Mouse (Mus musculus): ENCODE measurements around the gene Hexa. TPM values are rescaled to one million over a fixed set of nuclear protein-coding genes. Genes with fewer than 3 reads are reported as not detected.

Gene Hexa
- total and polyA plus RNA-seq, 3 experiments: 44.3 to 54.0 TPM; not detected in 1

DNA sequence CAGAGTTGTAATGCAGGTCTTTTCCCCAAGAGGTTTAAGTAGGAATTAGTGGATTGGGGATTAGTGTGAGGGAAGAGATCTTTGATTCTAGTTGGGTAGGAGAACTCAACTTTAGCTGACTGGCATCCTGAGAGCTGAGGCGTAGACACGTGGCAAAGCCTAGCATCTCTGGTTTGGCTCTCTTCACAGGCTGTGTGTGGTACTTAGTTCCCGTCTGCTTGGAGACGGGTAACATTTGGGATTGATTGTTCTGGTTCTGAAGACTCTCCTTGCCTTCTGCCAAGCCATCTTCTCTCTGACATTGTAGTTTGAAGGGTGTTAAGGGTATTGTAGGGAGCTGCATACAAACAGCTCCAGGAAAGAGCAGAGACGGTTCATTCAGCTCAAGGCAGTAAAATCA, 13.3 kb downstream of the Hexa start:
- no peaks in the 10 kb centered on the region for H3K27me3 ChIP-seq (ENCODE audit: control insufficient read depth in 1 of 2, insufficient read depth in 2 of 2, low read length in 2 of 2)
- no peak for TF ChIP-seq NELFE (IDR thresholded peaks at IDR 0.05; ENCODE audit: low read depth, low read length)
- no peak for TF ChIP-seq SMC3 (IDR thresholded peaks at IDR 0.05; ENCODE audit: low read depth, low read length)
- TF ChIP-seq ZC3H11A (IDR thresholded peaks at IDR 0.05; ENCODE audit: low read depth, low read length): no peak
- TF ChIP-seq ETS1 (IDR thresholded peaks at IDR 0.05; ENCODE audit: low read depth, low read length): no peak
- TF ChIP-seq BHLHE40 (IDR thresholded peaks at IDR 0.05; ENCODE audit: borderline replicate concordance, low read depth, low read length): no peak
- TF ChIP-seq KAT2A (conservative IDR thresholded peaks at IDR 0.05; ENCODE audit: low read depth, low read length): no peak
- no peak for TF ChIP-seq ZKSCAN1 (IDR thresholded peaks at IDR 0.05; ENCODE audit: low read depth, low read length)
- no peak for TF ChIP-seq MAX (IDR thresholded peaks at IDR 0.05; ENCODE audit: low read length)
- no peak for TF ChIP-seq RAD21 (IDR thresholded peaks at IDR 0.05; ENCODE audit: low read depth, low read length)
- TF ChIP-seq MEF2A (IDR thresholded peaks at IDR 0.05; ENCODE audit: extremely low read depth, insufficient replicate concordance, low read depth, low read length, poor library complexity, severe bottlenecking): no peak
- TF ChIP-seq USF1 (IDR thresholded peaks at IDR 0.05; ENCODE audit: low read depth, low read length): no peak
- TF ChIP-seq USF2 (IDR thresholded peaks at IDR 0.05; ENCODE audit: borderline replicate concordance in 1 of 2, insufficient read depth in 1 of 2, low read depth in 1 of 2, low read length in 2 of 2): no peak
- no peak for TF ChIP-seq E2F4 (IDR thresholded peaks at IDR 0.05; ENCODE audit: borderline replicate concordance, low read depth, low read length)
- H3K4me3 ChIP-seq (ENCODE audit: control insufficient read depth in 1 of 2, insufficient read depth in 1 of 2, low read depth in 2 of 2, low read length in 2 of 2): no peak overlapping the region
- no peaks in the 10 kb centered on the region for H3K9me3 ChIP-seq (replicated peaks; ENCODE audit: insufficient read depth, low read length)
- H3K27ac ChIP-seq (ENCODE audit: control insufficient read depth, low read depth, low read length): no peak overlapping the region
- peaks cover 2 to 8% of the 10 kb centered on the region in 2 experiments for H3K4me1 ChIP-seq (ENCODE audit: control insufficient read depth in 1 of 2, insufficient read depth in 2 of 2, low read length in 2 of 2)
- DNase-seq (ENCODE audit: low read depth, low spot score): no peak
- no peaks in the 10 kb centered on the region for H3K79me2 ChIP-seq (ENCODE audit: control insufficient read depth, insufficient read depth, low read length, poor library complexity)
- H3K9ac ChIP-seq (ENCODE audit: control insufficient read depth, low read depth, low read length, poor library complexity, severe bottlenecking): no peak overlapping the region
- H3K36me3 ChIP-seq (ENCODE audit: control insufficient read depth in 1 of 2, insufficient read depth in 2 of 2, low read length in 2 of 2): peaks cover 2 to 13% of the 10 kb centered on the region in 2 experiments; a peak in 3 of 4 replicates

DNA sequence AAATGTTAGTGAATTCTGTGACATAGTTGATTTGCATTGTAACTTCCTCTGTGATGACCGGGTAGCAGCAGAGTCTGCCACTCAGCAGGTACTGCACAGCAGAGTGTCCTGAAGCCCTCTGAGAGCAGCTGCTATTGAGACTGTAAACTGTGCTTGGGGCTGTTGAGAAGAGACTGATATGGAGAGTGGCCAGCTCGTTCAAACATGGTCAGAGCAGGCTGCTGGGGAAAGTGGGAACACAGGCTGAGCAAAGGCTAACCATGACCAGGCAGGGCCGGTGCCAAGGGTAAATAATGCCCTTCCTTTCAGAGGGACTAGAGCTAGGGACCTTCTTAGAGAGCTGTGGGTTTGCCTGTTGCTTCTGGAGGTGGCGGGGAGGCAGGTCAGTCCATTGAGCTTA, 14.4 kb downstream of the Hexa start:
- Histone ChIP-seq H3K36me3 (ENCODE audit: control insufficient read depth in 1 of 2, insufficient read depth in 2 of 2, low read length in 2 of 2) (peaks cover 2 to 4% of the 10 kb centered on the region in 2 experiments; a peak in 3 of 4 replicates), H3K9me3 (replicated peaks; ENCODE audit: insufficient read depth, low read length) (no peaks in the 10 kb centered on the region), H3K4me3 (ENCODE audit: control insufficient read depth in 1 of 2, insufficient read depth in 1 of 2, low read depth in 2 of 2, low read length in 2 of 2) (no peak overlapping the region), H3K4me1 (ENCODE audit: control insufficient read depth in 1 of 2, insufficient read depth in 2 of 2, low read length in 2 of 2) (peaks cover 0 to 4% of the 10 kb centered on the region in 2 experiments; a peak in 1 of 4 replicates), H3K27me3 (ENCODE audit: control insufficient read depth in 1 of 2, insufficient read depth in 2 of 2, low read length in 2 of 2) (no peaks in the 10 kb centered on the region), H3K27ac (ENCODE audit: control insufficient read depth, low read depth, low read length) (no peak overlapping the region), H3K79me2 (ENCODE audit: control insufficient read depth, insufficient read depth, low read length, poor library complexity) (no peaks in the 10 kb centered on the region), H3K9ac (ENCODE audit: control insufficient read depth, low read depth, low read length, poor library complexity, severe bottlenecking) (no peak overlapping the region)
- no peak for DNase-seq (ENCODE audit: low read depth, low spot score)
- TF ChIP-seq E2F4 (IDR thresholded peaks at IDR 0.05; ENCODE audit: borderline replicate concordance, low read depth, low read length): no peak
- no peak for TF ChIP-seq CTCF (IDR thresholded peaks at IDR 0.05 in 2 of 3, conservative IDR thresholded peaks at IDR 0.05 in 1 of 3; ENCODE audit: control insufficient read depth in 1 of 3, insufficient read depth in 1 of 3, low read depth in 2 of 3, low read length in 3 of 3, poor library complexity in 1 of 3, severe bottlenecking in 1 of 3)
- no peak for TF ChIP-seq CHD1 (IDR thresholded peaks at IDR 0.05; ENCODE audit: low read depth, low read length)
- TF ChIP-seq NELFE (IDR thresholded peaks at IDR 0.05; ENCODE audit: low read depth, low read length): no peak
- no peak for TF ChIP-seq MXI1 (IDR thresholded peaks at IDR 0.05; ENCODE audit: low read depth, low read length)
- no peak for TF ChIP-seq CHD2 (IDR thresholded peaks at IDR 0.05; ENCODE audit: low read length)
- TF ChIP-seq ZKSCAN1 (IDR thresholded peaks at IDR 0.05; ENCODE audit: low read depth, low read length): no peak
- TF ChIP-seq POLR2A (IDR thresholded peaks at IDR 0.05; ENCODE audit: control insufficient read depth in 1 of 2, insufficient read depth in 1 of 2, low read depth in 1 of 2, low read length in 2 of 2, poor library complexity in 1 of 2): no peak
- no peak for TF ChIP-seq ZNF384 (IDR thresholded peaks at IDR 0.05; ENCODE audit: low read depth, low read length)
- TF ChIP-seq KAT2A (conservative IDR thresholded peaks at IDR 0.05; ENCODE audit: low read depth, low read length): no peak
- no peak for TF ChIP-seq RCOR1 (IDR thresholded peaks at IDR 0.05; ENCODE audit: low read depth, low read length)
- TF ChIP-seq MYC (IDR thresholded peaks at IDR 0.05; ENCODE audit: low read depth, low read length): no peak
